Mouse (Mus musculus) layer of hippocampus, adult 2 months (tissue): Measurements from ENCODE around the gene Ctsl. TPM values are rescaled to one million over a fixed set of nuclear protein-coding genes. Genes with fewer than 3 reads are reported as not detected.

ENCODE experiments used
- DNase-seq, 2 experiments: peaks; one replicate each; pipeline ENCODE4 v3.0.0; 2022; ENCODE audit warnings: low spot score in 2 of 2
- H3K27ac ChIP-seq: fragments of 200-600 bp; 2 replicates; pipeline ENCODE4 v1.8.1; 2022
- H3K4me3 ChIP-seq: fragments of 200-600 bp; 2 replicates; pipeline ENCODE4 v1.8.1; 2022; ENCODE audit warnings: mild to moderate bottlenecking
- CTCF ChIP-seq: fragments of 200-600 bp; conservative IDR thresholded peaks from 2 replicates; pipeline ENCODE4 v1.8.1; 2022; ENCODE audit warnings: antibody characterized with exemption, mild to moderate bottlenecking, moderate library complexity
- long read RNA-seq, 2 experiments: library from polyadenylated mRNA; stranded (forward); transcript quantifications; one replicate each; pipeline ENCODE4 v2.0.0; 2021; ENCODE audit warnings: borderline mapping rate in 2 of 2
- total RNA-seq, 2 experiments: library from RNA; stranded (reverse); gene quantifications; 2 replicates each; pipeline ENCODE4 v1.2.3; 2021

Gene Ctsl
- 100 to 1,000 TPM; 111 to 113 TPM for total RNA-seq
- long read RNA-seq, experiment 1, transcript Ctsl-201 (8 exons, 1,971 nt), result major isoform, 42 of 49 reads
- long read RNA-seq, experiment 1, partial matches to known transcripts, result 5 of 49 reads
- long read RNA-seq, experiment 1, other reads (novel, unspliced or antisense), result 2 of 49 reads
- long read RNA-seq, experiment 2, transcript Ctsl-201 (8 exons, 1,971 nt), result major isoform, 66 of 79 reads
- long read RNA-seq, experiment 2, partial matches to known transcripts, result 10 of 79 reads
- long read RNA-seq, experiment 2, other reads (novel, unspliced or antisense), result 3 of 79 reads

- no peak for TF ChIP-seq CTCF
- H3K4me3 ChIP-seq, result peak within 1 kb of the TSS; percentile 99
- peak within 1 kb of the TSS; percentile 80 for H3K27ac ChIP-seq
- DNase-seq, result peak; percentile 88 to 89
Observed at GRCm38 (mm10) chr13:64370173-64370940, at the start of gene Ctsl. Gene Ctsl (minus strand): TSS chr13:64370890.

- DNase-seq, result no peak
- no peak for TF ChIP-seq CTCF
Observed at GRCm38 (mm10) chr13:64416955-64417601, 46.4 kb upstream of the Ctsl start.

GRCm38 (mm10) chr13:64415659-64416058, 45.0 kb upstream of the Ctsl start:
- no peak for DNase-seq
- H3K27ac ChIP-seq, result no peak overlapping the region
- TF ChIP-seq CTCF, result no peak
- no peak overlapping the region for H3K4me3 ChIP-seq

More at GRCm38 (mm10) chr13:64416955-64417601, 46.4 kb upstream of the Ctsl start:
- H3K4me3 ChIP-seq, result no peak overlapping the region
- H3K27ac ChIP-seq, result no peak overlapping the region

GRCm38 (mm10) chr13:64412752-64413257, 42.1 kb upstream of the Ctsl start:
- Histone ChIP-seq H3K4me3 (no peak overlapping the region), H3K27ac (no peak overlapping the region)
- TF ChIP-seq CTCF, result no peak
- DNase-seq, result no peak

- no peak for DNase-seq
- H3K27ac ChIP-seq, result no peak overlapping the region
- TF ChIP-seq CTCF, result no peak
- no peak overlapping the region for H3K4me3 ChIP-seq
Observed at GRCm38 (mm10) chr13:64411282-64411681, 40.6 kb upstream of the Ctsl start.

GRCm38 (mm10) chr13:64410604-64411003, 39.9 kb upstream of the Ctsl start:
- Histone ChIP-seq H3K27ac (no peak overlapping the region), H3K4me3 (no peak overlapping the region)
- TF ChIP-seq CTCF, result no peak
- DNase-seq, result no peak

GRCm38 (mm10) chr13:64407992-64408391, 37.3 kb upstream of the Ctsl start:
- no peak overlapping the region for H3K27ac ChIP-seq
- TF ChIP-seq CTCF, result no peak
- H3K4me3 ChIP-seq, result no peak overlapping the region
- no peak for DNase-seq

GRCm38 (mm10) chr13:64405550-64405949, 34.9 kb upstream of the Ctsl start:
- Histone ChIP-seq H3K4me3 (no peak overlapping the region), H3K27ac (no peak overlapping the region)
- no peak for DNase-seq
- no peak for TF ChIP-seq CTCF

GRCm38 (mm10) chr13:64403519-64403918, 32.8 kb upstream of the Ctsl start:
- no peak for TF ChIP-seq CTCF
- no peak for DNase-seq

GRCm38 (mm10) chr13:64402951-64403460, 32.3 kb upstream of the Ctsl start:
- no peak for DNase-seq
- Histone ChIP-seq H3K4me3 (no peak overlapping the region), H3K27ac (no peak overlapping the region)
- no peak for TF ChIP-seq CTCF

More at GRCm38 (mm10) chr13:64403519-64403918, 32.8 kb upstream of the Ctsl start:
- Histone ChIP-seq H3K4me3 (no peak overlapping the region), H3K27ac (no peak overlapping the region)

- Histone ChIP-seq H3K4me3 (no peak overlapping the region), H3K27ac (0 out of 2 replicates have a peak overlapping the region, but pooled peaks have one; percentile 18)
- no peak for TF ChIP-seq CTCF
- no peak for DNase-seq
Observed at GRCm38 (mm10) chr13:64402504-64402949, 31.8 kb upstream of the Ctsl start.

GRCm38 (mm10) chr13:64402006-64402405, 31.3 kb upstream of the Ctsl start:
- Histone ChIP-seq H3K4me3 (no peak overlapping the region), H3K27ac (0 out of 2 replicates have a peak overlapping the region, but pooled peaks have one; percentile 18)
- DNase-seq, result peak in 1 of 2 experiments; percentile 2
- no peak for TF ChIP-seq CTCF
